Mouse (Mus musculus) telencephalon, adult 2 months (tissue): ENCODE measurements at regions not wholly inside any gene's neighbourhood (a gene's known extent, or its start where the extent isn't known, plus 50 kb on each side); places are given as distances from the start of the nearest gene placed in this dataset.
"Not testable (repeated sequence)": the region's sequence is repeated elsewhere in the genome, so short reads cannot be mapped to it uniquely, and the experiment has no call there.

ENCODE experiments used
- DNase-seq: peaks from one replicate; pipeline ENCODE4 v3.0.0-alpha.2; 2011; ENCODE audit warnings: low read depth, low spot score

DNA sequence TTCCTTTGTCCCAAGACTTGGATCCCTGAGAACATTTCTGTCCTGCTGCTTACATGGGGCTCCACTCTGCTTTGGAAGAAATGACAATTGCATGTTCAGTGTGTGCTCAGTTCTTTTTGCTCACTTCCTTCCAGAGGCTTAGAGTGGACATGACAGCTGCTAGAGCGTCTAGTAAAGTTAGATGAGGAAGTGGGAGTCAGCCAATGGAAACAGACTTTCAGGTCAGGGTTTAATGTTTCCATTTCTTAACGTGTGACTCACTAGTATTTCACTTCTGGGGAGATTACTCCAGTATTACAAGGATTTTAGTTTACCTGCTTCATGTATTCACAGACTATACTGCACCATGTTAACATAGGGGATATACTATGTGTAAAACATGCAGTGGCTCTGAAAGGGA is 759.3 kb upstream of the Gm38303 start:
- no peak for DNase-seq

DNA sequence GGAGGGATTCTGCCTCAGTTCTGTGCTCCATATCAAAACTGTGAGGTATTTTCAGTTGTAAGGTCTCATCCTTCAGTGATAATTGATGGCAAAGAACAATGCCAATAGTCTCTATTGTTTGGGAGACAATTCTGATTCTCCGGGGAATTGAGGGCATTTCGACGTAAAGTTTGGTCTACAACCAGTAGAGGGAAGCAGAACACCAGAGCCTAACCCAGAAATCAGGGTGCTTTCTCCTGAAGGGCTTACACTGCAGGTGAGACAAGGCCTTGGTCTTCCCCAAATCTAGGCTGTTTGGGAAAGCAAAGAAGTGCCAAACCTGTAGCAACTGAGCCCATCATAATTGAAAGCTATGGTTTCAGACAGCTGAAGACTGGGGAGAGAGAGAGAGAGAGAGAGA is 758.7 kb upstream of the Gm38303 start:
- DNase-seq: peak; percentile 15

DNA sequence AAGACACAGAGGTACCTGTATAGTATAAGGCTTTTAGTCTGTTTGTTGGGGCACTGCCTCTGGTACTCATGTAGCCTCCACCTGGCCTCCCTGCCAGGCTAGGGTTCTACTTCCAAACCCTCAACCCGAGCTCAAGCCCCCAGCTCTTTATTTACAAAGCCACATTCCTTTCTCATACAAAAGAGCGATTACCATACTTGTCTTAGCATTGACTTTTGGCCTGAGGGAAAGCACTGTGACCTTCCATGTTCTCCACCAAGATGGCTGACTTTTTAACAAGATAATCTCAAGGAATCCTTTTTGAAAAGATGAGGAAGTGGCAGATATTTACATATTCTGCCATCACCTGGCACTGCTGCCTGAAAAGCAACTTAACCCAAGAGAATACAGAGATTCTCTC is 747.8 kb upstream of the Gm38303 start:
- no peak for DNase-seq

DNA sequence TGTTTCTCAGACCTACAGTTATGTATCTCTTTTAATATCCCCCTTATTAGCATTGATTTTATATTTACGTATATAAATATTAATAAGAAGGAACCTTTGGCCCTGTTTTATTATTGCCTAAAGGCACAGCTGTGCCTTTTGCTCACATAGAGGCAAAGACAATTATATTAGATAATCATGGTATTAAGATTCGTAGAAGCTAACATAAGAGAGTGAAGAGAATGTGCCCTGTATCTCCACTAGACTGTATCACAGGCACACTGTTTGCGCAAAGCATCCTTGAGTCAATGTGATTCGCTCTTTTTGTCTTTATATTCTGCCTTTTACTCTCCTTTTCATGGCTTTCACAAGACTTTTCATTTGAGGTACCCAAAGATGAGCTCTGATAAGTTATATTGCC is 738.5 kb upstream of the Gm38303 start:
- no peak for DNase-seq

DNA sequence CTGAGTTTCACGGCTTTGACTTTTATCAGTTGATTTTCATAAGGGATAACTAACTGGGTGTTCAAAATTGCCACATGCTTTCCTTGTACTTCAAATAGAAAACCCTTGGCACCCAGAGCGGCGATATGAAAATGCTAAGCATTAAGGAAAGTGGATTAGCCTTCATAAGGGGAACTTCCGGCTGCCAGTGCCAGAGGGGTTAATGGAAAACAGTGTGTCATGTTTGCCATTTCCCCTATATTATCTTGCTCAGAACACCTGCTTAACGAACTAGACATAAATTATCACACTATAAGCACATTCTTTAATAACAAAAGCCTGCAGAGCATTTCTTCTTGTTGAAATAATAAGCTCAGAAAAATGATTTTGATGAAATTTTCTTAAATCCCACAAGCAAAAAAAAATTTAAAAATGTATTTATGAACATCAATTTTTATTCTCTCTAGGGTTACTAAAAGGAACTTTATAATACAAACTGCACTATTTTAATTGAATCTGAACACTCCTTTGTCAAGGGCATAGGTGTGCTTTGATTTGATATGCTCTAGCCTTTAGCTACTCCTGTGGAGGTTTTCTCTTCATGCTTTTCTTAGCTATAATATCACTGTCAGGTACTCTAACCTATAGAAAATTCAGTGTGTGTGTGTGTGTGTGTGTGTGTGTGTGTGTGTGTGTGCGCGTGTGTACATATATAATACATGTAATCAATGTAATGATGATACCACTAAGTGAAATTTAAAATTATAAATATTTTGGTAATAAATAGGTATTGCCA is 699.7 kb upstream of the Gm38303 start:
- DNase-seq: no peak

DNA sequence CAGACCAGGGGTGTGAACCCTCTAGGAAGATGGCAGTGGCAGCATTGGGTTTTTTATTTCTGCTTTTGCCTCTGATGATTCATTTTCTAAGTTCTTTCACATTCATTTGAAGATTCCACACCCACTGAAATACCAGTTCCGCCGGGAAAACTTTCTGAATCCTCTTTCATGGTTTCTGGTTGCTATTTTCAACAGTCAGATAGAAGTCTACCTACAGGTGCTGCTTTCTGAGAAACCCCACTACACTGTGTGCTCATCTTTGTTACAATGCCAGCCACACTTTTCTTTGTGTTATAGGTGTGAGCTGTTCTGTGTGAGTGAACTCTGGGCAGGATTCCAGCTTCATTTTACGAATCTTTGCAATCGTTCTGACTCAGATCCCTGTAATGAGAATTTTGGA is 694.5 kb upstream of the Gm38303 start:
- peak; percentile 36 for DNase-seq

DNA sequence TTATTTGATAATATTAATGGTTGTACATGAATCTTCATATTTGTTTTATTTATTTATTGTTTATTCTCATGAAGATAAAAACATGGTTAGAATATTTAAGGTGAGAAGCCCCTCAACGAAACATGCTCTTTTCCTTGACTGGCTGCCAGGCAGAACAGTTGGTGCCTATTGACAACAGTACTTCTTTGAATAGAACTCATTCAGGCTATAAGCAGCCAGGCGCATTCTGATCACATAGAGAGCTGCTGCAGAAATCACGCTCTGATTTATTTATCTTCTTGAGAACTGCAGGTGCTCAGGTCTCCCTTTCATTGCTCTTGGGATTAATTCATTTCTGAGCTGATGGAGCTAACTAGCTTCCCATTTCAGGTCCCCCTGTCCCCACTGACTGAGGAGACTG is 688.9 kb upstream of the Gm38303 start:
- DNase-seq: no peak

DNA sequence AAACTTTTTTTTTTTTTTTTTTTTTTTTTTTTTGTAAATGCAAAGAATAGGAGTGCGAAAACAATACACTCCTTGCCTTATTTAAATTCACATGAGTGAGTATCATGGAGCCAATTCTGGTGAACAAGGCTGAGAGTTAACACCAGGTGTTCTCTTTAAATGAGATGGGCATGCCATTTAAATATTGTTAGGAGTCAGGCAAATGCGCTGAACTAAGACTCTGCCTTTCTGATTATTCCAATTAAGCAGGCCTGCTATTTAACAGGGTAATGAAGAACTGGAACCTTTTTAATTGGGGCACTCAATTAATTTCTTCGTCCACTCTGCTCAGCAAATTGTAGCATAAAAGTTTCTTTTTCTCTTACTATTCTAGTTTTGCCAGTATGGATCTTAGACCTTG is 684.6 kb upstream of the Gm38303 start:
- no peak for DNase-seq

DNA sequence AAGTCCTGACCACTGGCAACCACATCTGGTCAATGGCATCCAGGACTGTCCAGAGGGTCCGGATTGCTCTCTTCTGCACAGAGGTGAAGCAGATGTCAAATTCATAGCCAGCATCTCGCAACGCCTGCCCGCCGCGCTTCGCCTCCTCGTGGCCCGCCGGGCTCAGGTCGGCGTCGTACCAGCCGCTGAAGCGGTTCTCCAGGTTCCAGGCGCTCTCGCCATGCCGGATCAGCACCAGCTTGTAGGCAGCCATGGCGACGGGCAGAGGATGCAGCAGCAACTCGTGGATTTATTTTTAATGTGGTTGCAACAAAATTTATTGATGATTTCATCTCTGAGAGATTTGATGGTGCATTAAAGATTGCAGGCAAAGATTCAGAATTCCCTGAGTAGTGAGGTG is 679.4 kb upstream of the Gm38303 start:
- not testable (repeated sequence) for DNase-seq

DNA sequence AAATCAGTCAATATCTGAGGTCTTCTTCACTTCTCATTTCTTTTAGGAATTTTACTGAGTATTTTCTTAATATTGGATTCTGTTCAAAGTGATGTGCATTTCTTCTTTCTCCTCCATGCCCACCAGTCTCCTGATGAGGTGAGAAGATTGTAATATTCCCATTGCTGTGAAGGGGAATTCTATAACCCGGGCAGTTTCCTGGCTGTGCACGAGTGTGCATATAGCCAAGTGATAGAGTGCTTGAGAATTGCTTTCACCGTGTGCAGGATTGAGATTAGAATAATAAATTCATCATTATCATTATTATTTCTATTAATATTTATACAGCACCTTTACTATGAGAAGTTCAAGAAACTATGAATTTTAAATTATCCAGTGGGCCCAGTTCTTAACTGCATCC is 671.9 kb upstream of the Gm38303 start:
- no peak for DNase-seq

DNA sequence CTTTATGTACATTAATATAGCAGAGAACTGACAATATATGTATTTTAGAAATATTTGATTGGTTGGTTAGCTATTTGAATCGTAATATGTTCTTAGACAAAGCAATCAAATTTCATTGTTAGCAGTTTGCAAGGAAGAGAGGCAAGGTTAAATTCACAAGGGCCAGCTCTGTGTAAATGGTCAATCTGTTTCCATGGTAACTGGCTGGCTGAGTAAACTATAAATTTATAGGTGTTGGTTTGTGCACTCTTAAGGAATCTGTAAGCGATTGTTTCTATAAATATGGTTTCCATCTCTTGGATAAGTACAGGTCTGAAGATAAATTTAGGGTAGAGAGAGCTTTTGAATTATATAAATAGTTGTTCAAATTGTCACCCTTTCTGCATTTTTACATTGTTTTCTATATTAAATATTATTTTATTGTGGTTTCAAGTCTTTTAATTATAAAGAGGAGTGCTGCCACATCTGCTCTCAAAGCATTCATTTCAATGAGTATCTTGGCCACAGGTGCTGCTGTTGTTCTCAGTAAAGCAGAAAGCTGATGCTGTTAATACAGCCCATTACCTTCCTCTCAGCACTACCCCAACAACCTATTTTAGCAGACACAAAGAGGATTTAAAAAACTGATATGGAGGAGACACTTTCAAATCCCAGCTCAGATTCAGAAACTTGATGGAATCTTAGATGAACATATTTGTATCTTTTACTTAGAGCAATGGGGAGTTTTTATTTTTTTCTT is 671.2 kb upstream of the Gm38303 start:
- no peak for DNase-seq

DNA sequence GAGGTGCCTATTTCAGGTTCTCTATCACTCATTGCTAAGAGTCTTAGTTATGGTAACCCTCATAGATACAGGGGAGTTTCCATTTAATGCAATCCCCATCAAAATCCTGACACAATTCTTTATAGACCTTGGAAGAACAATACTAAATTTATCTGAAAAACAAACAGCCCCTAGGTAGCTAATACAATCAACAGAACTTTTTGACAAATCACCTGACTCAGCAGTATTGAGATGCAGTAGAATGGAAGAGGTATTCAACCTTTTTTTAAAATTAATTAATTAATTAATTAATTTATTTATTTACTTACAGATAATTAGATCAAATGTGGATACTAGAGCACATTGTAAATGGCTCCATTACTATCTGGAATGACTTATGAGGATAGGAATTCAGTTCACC is 643.5 kb upstream of the Gm38303 start:
- DNase-seq: no peak

DNA sequence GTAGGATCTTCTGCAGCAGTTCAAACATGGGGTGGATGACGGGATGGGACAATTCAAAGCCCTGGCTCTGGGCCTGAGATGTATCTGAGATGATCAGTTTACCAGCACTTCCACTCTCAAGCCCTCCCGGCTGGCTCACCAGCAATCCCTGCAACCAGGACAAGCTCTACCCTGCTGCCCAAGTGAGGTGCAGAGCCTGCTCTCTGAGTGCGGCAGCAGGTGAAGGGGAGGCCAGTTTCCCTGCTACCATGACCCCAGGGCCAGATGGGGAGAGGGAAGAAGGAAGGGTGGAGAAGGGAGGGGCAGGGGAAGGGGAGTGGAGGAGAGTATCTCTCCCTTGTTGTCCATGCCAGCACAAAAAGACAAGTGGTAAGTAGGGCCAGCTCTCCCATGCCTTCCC is 638.9 kb upstream of the Gm38303 start:
- DNase-seq: no peak

DNA sequence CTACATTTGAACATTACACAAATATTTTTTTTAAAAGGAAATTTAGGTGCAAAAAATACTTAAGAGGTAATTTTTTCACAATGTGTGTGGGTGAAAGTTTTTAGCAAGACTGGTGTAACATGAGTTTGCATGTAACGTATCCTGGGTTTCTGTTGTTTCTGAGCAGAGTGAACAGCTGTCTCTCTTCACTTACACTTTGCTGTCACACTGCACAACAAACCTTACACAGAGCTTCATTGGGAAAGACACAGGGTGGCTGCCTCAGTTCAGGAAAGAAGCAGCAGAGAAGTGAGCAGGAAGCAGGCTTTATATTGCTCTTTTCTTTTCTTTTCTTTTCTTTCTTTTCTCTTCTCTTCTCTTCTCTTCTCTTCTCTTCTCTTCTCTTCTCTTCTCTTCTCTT is 617.1 kb upstream of the Gm38303 start:
- no peak for DNase-seq

DNA sequence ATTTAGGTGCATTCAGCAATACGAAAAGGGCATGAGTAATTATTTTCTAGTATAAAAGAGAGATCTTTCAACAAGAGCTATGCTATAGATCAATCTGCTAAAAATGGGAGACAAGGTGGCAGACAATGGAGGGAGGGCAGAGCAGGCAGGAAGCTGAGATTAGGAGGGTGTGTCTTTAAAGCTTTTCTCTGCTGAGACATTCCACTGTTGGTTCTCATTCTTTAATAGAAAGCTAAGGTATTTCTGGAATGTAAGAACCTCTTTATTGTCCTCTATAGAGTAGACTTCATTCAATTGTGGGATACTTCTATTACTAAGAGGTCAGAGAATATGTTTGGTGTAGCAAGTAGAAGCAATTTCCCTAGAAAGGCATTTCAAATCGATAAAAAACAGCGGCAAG is 581.6 kb upstream of the Gm38303 start:
- DNase-seq: no peak

DNA sequence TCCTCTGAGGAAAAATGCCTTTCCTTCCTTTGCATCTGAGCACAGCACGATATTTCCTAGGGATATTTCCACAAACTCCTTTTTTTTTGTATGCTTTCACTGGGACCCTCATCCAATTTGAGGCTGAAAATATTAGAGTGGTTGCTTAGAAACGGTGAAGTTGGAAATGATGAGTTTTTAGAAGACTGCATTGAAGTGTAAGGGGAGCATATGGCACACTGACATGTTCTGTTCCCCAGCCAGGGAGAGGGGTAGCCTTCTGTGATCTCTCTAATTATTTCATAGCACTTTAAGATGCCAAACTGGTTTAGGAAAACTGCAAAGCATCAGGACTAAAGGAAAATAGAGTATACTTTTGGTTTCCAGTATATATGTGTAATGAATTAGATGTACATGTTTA is 556.5 kb upstream of the Gm38303 start:
- peak; percentile 39 for DNase-seq
